Mouse (Mus musculus) bone marrow macrophage, adult 2 months (primary cell): ENCODE measurements around the gene Pstpip1. TPM values are rescaled to one million over a fixed set of nuclear protein-coding genes. Genes with fewer than 3 reads are reported as not detected.

Source experiments
- H3K27ac ChIP-seq: 2 replicates; pipeline ENCODE4 v1.5.1; 2012; ENCODE audit warnings: low read depth, low read length; ENCODE audit not compliant: insufficient read depth
- H3K4me1 ChIP-seq: 2 replicates; pipeline ENCODE4 v1.6.1; 2012; ENCODE audit warnings: low read length; ENCODE audit not compliant: control insufficient read depth, insufficient read depth
- H3K4me3 ChIP-seq: 2 replicates; pipeline ENCODE4 v1.5.1; 2012; ENCODE audit warnings: mild to moderate bottlenecking, low read length, moderate library complexity; ENCODE audit not compliant: insufficient read depth
- CTCF ChIP-seq: IDR thresholded peaks from 2 replicates; pipeline ENCODE4 v1.5.1; 2012; ENCODE audit warnings: low read depth, mild to moderate bottlenecking, low read length, moderate library complexity
- POLR2A ChIP-seq: IDR thresholded peaks from 2 replicates; pipeline ENCODE4 v1.6.1; 2012; ENCODE audit warnings: mild to moderate bottlenecking, low read depth, low read length, borderline replicate concordance
- polyA plus RNA-seq: library from polyadenylated mRNA; stranded (reverse); fragments of >200 nt; gene quantifications from 2 replicates; pipeline ENCODE4 v1.2.4, GENCODE M21; 2012; ENCODE audit not compliant: missing spikeins, insufficient read depth, insufficient read length

Gene Pstpip1
- polyA plus RNA-seq, 1 experiment, result 163 TPM

DNA sequence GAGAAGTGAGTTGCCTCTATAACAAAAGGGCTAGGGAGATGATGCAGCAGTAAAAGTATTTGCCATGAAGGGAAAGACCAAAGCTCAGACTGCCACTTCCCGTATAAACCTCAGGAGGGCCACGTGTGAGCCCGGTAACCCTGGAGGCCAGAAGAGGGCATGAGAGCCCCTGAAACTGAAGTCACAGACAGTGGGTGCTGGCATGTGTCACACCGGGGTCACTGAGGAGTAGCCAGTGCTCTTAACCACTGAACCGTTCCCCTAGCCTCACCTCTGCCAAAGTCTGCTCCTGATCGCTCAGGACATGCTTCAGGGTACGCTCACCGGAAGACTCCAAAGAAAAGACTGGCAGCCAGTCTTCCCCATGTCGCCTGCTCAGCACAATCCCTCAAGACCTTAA lies 52.0 kb downstream of the Pstpip1 start:
- no peak overlapping the region for H3K27ac ChIP-seq
- TF ChIP-seq POLR2A (no peak), CTCF (no peak)
- no peak overlapping the region for H3K4me3 ChIP-seq
- no peaks in the 10 kb centered on the region; the same call in 1 of the 2 replicates for H3K4me1 ChIP-seq

GRCm38 (mm10) chr9:56144366-56145003 lies 54.7 kb downstream of the Pstpip1 start:
- Histone ChIP-seq H3K4me1 (no peaks in the 10 kb centered on the region), H3K4me3 (no peak overlapping the region), H3K27ac (no peak overlapping the region)
- TF ChIP-seq POLR2A (no peak), CTCF (no peak)

DNA sequence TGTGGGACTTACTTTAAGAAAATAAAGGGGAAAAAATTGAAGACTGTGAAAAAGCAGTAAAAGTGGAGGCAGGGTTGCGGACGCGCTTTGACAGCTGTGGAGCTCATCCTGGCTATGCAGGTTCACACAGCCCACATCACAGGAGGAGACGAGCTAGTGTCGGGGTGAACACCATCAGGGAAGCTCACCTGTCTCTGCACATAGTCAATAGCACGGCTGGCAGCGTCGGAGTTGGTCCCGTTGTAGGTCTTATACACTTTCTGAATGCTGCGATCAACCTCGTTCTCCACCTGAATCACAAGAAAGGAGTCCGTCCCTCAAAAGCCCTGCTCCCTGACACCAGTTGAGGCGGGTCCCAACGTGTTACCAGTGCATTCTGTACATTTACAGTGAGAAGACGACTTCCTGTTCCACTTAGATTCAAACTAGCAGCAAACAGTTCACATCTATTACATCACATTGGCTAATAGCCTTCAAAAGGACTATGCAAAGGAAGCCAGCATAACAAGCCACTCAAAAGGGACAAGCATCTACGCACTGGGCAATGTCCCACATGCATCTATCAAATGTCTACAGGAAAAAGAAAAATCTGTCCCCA lies 56.7 kb downstream of the Pstpip1 start:
- Histone ChIP-seq H3K27ac (no peak overlapping the region), H3K4me3 (no peak overlapping the region), H3K4me1 (peaks cover under 1% of the 10 kb centered on the region; the same call in 1 of the 2 replicates)
- TF ChIP-seq CTCF, result no peak
- TF ChIP-seq POLR2A, result no peak

GRCm38 (mm10) chr9:56151745-56152481 lies 62.2 kb downstream of the Pstpip1 start:
- peaks cover 21% of the 10 kb centered on the region for H3K4me1 ChIP-seq
- peak overlapping the region; percentile 85 for H3K27ac ChIP-seq
- no peak for TF ChIP-seq CTCF
- no peak for TF ChIP-seq POLR2A
- no peak overlapping the region for H3K4me3 ChIP-seq

- Histone ChIP-seq H3K4me1 (peaks cover 21% of the 10 kb centered on the region), H3K27ac (peak overlapping the region; percentile 85)
- TF ChIP-seq CTCF, result no peak
- TF ChIP-seq POLR2A, result no peak
These were observed 62.8 kb downstream of the Pstpip1 start for GRCm38 (mm10) chr9:56152482-56153007.

GRCm38 (mm10) chr9:56154572-56154971 lies 64.8 kb downstream of the Pstpip1 start:
- TF ChIP-seq CTCF (no peak), POLR2A (no peak)
- Histone ChIP-seq H3K27ac (no peak overlapping the region), H3K4me3 (no peak overlapping the region), H3K4me1 (peaks cover 26% of the 10 kb centered on the region)

More at GRCm38 (mm10) chr9:56152482-56153007, 62.8 kb downstream of the Pstpip1 start:
- H3K4me3 ChIP-seq, result 0 out of 2 replicates have a peak overlapping the region, but pooled peaks have one; percentile 8

DNA sequence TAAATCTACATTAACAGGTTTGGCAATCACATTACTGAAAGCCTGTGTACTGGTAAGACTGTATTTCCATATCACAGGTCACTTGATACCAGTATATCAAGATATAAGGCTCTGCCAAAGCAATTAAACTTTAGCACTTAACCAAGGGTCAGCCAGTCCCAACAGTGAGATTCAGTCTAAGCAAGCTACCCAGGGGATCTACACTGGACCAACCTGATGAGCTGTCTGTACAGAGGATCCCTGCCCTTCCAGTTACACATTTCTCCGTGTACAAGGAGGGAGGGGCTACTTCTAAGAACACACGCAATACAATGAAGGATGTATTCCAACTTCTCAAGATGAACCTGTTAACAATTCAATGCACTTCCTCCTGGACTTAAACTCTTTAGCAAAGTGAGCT lies 68.3 kb downstream of the Pstpip1 start:
- H3K27ac ChIP-seq, result no peak overlapping the region
- no peak overlapping the region for H3K4me3 ChIP-seq
- H3K4me1 ChIP-seq, result peaks cover 18% of the 10 kb centered on the region
- TF ChIP-seq POLR2A (no peak), CTCF (no peak)

DNA sequence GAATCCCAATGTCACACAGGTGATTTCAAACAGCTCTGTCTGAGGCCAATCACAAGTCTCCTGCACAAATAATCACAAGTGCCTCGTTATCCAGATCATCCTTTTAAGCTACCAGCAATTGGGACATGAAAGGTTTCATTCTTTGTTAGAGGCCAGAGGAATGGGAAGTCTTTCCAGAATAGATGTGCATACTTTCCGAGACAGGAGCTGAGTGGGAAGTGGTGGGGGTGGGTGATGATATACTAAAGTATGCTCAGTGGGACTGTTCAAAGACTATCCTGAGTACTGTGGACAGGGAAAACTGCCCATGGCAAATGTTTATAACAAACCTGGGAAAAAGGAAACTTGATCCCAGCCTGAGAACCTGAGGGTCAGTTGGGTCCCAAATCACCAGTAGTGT lies 69.7 kb downstream of the Pstpip1 start:
- Histone ChIP-seq H3K4me1 (peaks cover 12% of the 10 kb centered on the region), H3K27ac (no peak overlapping the region), H3K4me3 (no peak overlapping the region; the same call in 1 of the 2 replicates)
- TF ChIP-seq POLR2A (no peak), CTCF (no peak)

DNA sequence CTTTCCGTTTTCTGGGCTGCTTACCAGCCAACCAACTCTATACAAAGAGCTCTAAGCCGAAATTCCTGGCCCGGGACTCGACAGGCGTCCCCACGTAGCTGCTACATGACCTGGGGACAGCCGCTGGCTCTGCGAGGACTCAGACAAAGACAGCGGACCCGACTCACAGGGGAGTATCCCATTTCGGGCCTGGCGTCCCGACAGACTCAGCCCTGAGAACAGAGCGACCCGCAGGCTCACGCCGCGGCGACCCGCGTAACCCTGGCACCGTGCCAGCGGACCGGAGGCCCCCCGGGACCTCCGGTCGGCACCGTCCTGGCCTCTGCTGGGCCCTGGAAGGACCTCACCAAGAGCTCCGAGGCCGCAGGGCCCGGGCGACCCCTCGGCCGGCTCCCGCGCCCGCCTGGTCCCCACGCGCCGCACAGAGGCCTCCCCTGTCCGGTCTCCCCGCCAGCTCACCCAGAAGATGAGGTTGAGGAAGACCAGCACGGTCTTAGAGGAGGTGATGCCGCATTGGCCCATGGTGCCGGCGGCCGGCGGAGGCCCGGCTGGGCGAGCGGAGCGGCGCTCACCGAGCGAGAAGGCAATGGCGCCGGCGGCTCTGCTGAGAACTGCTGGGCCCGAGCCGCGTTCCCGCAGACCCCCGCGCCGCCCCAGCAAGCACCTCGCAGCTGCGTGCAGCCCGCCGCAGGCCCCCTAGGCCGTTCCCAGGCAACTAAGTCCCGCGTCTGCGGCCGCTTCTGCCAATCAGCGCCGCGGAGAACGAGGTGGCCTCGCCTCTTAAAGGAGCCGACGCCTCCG lies 70.8 kb downstream of the Pstpip1 start:
- TF ChIP-seq CTCF (no peak), POLR2A (no peak)
- H3K4me1 ChIP-seq, result peaks cover 15% of the 10 kb centered on the region
- H3K4me3 ChIP-seq, result peak overlapping the region; percentile 68
- no peak overlapping the region; the same call in 1 of the 2 replicates for H3K27ac ChIP-seq
